Mouse (Mus musculus): ENCODE data around the gene Il12a.

The Il12a gene

DNA sequence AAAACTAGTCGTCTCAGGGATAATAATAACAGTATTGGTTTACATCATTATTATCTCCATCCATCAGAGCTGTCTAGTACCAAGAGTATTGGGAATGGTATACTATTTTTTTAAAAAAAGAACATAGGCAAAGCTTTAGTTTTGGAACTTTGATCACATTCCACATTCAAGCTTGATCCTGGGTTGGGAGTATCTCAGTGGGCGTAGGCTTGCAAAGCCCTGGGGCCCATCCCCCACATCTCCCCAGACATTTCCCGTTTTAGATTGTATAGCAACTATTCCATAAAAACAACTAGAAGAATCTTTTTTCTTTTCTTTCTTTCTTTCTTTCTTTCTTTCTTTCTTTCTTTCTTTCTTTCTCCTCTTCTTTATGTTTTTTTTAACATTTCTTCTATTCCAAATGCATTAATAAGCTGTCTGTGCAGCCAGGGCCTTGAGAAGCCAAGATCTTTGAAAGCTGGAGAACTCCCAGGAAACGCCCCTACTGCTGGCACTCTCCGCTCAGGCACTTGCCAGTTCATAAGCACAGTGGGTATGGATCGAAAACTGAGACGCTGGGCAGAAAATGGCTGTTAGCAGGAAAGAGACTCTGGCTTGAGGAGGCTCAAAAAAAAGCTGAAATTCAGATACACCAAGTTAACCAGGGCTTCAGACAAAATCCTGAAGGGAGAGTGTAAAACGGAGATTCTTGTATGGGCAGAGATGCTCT lies 3.4 kb upstream of the Il12a start:
- DNase-seq = no peak

DNA sequence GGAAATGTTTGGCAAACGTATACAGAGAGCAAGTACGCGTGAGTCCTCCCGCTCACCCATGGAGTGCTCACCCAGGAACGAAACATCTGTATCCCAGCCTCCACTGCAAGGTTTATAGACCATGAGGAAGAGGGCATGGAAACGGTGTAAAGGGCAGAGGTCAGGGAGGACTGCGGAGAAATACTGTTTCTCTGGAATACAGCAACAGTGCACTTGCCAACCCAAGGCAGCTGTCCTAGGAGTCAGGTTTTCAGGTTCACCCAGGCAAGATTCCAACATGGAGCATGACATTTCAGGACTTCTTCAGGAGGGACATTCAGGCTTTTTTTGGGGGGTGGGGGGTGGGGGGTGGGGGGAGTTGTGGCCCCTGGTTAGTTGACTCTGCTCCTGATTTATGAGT lies 1.1 kb upstream of the Il12a start:
- no peak for DNase-seq

DNA sequence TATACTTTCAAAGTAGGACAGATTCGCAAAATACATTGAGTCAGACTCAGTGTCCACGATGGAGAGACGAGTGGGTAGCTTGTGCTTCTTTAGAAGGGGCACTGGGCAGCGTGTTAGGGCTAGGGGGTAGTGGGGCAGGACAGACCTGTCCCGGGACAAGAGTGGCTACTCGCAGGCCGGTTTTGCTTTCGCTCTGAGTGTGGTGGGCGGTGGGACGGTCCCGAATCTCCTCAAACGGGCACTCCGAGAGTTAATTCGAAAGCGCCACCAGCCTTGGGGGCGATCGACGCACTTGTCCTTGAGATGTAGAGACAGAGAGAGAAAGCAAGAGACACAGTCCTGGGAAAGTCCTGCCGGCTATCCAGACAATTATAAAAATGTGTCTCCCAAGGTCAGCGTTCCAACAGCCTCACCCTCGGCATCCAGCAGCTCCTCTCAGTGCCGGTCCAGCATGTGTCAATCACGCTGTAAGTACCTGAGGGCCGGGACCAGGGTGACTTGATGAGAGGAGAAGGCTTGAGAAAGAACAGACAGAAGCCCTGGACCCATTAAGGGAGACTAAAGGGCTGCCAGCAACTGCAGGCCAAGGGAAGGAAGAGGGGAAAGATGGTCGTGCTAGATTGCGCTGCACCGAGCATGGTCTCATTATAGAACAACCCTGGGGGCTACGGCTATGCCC lies 795 bp downstream of the Il12a start:
- no peak for DNase-seq

GRCm38 (mm10) chr3:68691938-68692599 lies 1.6 kb downstream of the Il12a start:
- no peak for DNase-seq

- no peak for DNase-seq
These were observed 2.3 kb downstream of the Il12a start for GRCm38 (mm10) chr3:68692600-68693225.

- peak; percentile 15 for DNase-seq
These were observed 3.1 kb downstream of the Il12a start for GRCm38 (mm10) chr3:68693441-68694048.

DNA sequence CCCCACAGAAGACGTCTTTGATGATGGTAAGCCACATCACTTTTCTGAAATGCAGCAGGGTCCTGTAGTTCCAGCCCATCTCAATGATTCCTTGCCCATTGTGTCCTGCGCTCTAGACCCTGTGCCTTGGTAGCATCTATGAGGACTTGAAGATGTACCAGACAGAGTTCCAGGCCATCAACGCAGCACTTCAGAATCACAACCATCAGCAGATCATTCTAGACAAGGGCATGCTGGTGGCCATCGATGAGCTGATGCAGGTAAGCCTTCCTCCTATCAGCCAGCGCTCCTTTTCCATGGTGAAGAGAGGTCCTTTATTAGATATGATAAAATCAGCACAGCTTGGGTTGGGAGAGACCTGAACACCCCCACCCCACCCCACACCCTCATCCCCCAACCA lies 4.9 kb downstream of the Il12a start:
- DNase-seq = no peak

GRCm38 (mm10) chr3:68696495-68697200 lies 6.2 kb downstream of the Il12a start:
- DNase-seq = no peak

GRCm38 (mm10) chr3:68698601-68699000 lies 8.2 kb downstream of the Il12a start:
- DNase-seq = no peak

DNA sequence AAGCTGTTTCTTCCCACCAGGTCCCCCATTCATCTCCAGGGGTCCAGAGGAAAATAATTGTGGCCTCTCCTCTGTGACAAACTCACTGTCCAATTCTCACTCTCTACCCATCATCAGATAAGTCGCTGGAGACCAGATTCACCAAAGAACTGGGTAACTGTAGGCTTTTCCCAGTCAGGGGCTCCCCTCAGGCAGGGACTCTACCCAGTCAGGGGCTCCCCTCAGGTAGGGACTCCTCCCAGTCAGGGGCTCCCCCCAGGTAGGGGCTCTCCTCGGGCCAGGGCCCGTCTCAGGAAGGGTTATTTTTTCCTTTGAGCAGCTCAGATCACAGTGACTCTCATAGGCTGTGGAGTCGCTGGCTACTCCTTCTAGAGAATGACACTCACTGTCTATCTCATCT lies 9.6 kb downstream of the Il12a start:
- no peak for DNase-seq

DNA sequence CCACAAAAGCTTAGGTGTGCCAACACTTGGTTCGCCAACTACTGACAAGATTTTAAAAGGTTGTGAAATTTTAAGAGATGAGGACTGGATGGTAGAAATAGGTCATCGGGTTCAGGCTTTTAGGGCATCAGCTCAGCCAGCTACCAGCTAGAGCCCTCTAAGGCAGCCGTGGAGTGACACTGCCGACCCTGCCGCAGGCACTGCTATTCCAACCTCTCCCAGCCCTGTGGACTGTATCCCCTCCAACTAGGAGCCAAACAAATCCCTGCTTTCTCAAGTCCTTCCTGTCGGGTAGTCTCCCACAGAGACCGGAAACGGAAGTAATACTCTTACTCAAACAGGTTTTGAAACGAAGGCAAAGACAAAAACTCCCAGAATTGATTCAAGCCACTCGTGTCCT lies 15.9 kb downstream of the Il12a start:
- no peak for DNase-seq

DNA sequence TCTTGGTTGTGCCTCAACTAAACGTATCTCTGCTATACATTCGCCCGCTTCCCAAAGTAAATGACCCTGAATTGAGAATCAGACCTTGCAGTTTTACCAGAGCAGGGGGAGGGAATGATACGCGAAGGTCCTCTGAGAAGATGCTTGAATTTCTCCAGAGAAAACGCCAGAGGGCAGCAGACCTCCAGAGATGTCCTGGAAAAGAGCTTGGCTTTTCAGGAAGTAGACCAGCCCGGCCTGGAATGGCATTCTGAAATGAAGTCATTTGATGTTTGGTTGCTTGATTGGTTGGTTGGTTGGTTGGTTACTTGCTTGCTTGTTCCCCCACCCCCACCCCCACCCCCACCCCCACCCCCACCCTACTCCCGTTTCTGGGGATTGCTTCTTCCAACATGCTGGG lies 17.8 kb downstream of the Il12a start:
- no peak for DNase-seq

DNA sequence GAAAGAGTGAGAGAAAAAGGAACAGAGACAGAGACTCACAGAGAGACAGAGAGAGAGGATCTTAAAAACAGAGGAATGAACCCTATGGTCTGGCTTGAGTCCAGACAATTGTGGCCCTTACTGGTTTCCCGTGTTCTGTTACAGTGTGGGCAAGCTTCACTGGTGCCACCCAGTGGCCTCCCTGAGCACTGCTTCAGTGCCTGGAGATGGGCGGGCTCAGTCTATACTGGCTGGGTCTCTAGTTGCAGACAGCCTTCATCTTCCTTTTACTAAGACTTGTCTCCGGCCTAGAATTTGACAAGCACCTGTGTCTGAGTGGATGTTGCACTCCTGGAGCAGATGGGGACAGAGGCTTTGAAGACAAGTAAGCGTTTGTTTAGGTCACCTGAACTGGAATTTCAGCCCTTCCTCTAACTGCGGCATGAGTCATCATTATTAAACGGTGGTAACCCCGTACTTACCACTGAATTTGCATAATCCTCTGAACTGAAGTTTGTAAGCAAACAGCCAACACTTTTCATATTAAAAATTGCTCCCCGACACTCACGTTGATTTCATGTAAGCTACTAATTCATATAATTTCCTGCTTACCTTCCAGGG lies 18.9 kb downstream of the Il12a start:
- peak; percentile 69 for DNase-seq

DNA sequence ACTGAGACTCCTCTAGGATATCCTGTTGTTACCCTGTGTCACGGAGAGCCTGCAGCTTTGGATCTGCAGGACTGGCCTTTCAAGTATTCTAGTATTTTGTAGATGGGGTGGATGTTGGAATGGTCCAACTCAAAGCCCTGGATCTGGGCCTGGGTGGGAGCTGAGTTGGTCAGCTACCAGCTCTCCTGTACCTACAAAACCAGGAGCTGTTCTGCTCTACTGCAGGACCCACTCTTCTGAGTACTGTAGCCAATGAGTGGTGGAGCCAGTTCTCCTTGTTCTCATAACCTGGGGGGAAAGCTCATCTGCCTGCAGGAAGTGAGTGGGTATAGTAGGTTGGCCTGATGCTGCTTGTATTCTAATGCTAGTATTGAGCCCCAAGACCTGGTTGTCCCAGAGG lies 20.0 kb downstream of the Il12a start:
- no peak for DNase-seq

DNA sequence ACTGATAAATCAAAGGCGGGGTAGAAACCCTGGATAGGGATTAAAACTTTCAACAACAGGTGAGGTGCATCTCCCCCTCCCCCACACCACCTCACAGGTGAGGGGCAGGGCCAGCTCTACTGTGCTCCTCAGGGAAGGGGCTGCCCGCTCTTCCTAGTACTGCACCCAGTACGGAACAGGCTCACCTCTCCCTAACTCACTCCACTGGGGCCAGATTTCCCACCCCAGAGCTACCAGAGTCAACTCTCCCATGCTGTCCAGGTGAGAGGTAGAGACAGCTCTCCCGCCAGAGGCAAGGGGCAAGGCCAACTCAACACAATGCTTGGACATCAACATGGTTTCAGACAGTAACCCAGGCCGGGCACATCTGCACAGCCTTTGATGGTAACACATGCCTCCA lies 21.1 kb downstream of the Il12a start:
- no peak for DNase-seq

- DNase-seq = no peak
These were observed 23.1 kb downstream of the Il12a start for GRCm38 (mm10) chr3:68713550-68713949.

DNA sequence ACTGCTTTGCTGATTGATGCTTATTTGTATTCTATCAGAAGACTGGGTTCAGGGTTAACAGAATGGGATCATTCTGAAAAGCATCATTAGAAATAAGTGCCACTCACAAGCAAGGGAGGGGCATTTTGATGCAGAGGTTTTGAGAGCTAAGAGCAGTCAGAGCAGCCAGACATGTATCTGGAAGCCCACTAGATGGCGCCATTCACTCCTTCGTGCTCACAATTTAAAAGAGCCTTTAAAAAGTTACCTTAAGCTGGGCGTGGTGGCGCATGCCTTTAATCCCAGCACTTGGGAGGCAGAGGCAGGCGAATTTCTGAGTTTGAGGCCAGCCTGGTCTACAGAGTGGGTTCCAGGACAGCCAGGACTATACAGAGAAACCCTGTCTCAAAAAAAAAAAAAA lies 26.9 kb downstream of the Il12a start:
- DNase-seq = peak; percentile 37

DNA sequence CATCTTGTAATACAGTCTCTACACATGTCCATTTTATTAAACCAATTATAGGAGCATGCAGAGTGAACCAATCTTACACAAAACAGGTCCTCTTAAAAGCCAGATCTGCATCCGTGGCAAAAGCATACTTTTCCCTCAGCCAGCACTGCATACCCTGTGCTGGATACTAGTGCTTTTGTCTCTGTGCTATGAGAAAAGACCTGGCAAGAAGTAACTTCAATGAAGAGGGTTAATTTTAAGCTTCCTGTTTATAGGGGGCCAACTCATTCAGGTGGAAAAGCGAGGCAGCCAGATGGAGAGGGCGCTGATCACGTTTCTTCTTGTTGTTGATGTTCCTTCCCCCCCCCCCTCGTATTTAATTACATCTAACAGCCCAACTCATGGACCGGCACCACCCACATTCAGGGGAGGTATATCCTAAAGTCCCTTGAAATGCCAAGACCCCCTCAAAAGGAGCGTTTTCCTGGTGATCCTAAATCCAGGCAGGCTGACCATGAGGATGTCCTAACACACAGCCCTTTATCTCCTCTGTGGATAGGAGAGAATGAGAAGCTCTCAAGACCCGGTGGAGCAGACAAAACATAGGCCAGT lies 28.9 kb downstream of the Il12a start:
- DNase-seq = no peak

- DNase-seq = no peak
These were observed 29.8 kb downstream of the Il12a start for GRCm38 (mm10) chr3:68720258-68720657.

- no peak for DNase-seq
These were observed 51.5 kb downstream of the Il12a start for GRCm38 (mm10) chr3:68741955-68742354.

- DNase-seq = no peak
These were observed 52.5 kb downstream of the Il12a start for GRCm38 (mm10) chr3:68742718-68743471.
